Mouse (Mus musculus): ENCODE data around the gene Ncmap. TPM values are rescaled to one million over a fixed set of nuclear protein-coding genes. Genes with fewer than 3 reads are reported as not detected.

Ncmap gene
- polyA plus RNA-seq, 1 experiment, result 0.96 TPM

DNA sequence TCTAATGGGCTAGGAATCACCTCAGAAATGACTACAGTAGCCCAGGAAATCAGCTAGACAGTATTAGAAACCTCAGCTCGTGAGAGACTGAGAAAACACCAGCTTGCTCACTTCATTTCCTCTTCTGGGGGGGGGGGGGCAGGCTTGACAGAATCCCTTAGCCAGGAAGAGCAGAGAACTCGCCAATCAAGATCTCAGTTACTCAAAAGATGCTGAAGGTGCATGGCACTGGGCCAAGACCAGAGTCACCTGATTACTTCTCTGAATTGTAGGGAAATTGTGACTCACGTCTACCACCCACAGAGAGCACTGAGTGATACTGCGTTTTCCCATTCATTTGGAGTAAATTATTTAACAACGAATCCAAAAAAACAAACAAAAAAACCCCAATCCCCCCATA is 8.2 kb upstream of the Ncmap start:
- Histone ChIP-seq H3K4me1 (ENCODE audit: control insufficient read depth, insufficient read depth, low read length) (no peaks in the 10 kb centered on the region), H3K4me3 (ENCODE audit: insufficient read depth, low read length) (no peak overlapping the region), H3K27ac (ENCODE audit: insufficient read depth, low read length) (no peak overlapping the region)
- no peak for TF ChIP-seq POLR2A (IDR thresholded peaks at IDR 0.05; ENCODE audit: extremely low read depth, insufficient read depth, low read length)
- no peak for TF ChIP-seq CTCF (IDR thresholded peaks at IDR 0.05; ENCODE audit: extremely low read depth, insufficient read depth, low read length)

DNA sequence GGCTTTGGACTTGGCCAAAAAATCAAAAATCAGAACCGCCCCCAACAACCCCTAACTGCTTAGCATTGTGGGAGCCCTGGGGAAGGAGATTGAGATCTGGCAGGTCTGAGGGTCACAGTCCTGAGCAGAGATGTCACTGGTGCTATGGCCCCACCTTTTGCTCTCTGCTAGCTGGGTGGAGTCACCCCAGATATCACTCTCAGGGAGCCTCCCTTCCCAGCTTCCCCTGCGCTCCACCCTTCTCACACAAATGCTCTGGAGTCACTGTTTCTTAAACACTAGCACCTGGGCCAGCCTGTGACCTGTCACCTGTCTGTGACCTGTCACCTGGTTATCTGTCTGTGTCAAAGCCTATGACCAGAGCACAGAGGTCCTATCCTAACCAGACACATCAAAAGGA is 6.9 kb upstream of the Ncmap start:
- H3K27ac ChIP-seq (ENCODE audit: insufficient read depth, low read length), result no peak overlapping the region
- H3K4me3 ChIP-seq (ENCODE audit: insufficient read depth, low read length), result no peak overlapping the region
- H3K4me1 ChIP-seq (ENCODE audit: control insufficient read depth, insufficient read depth, low read length), result no peaks in the 10 kb centered on the region
- no peak for TF ChIP-seq CTCF (IDR thresholded peaks at IDR 0.05; ENCODE audit: extremely low read depth, insufficient read depth, low read length)
- TF ChIP-seq POLR2A (IDR thresholded peaks at IDR 0.05; ENCODE audit: extremely low read depth, insufficient read depth, low read length), result no peak

DNA sequence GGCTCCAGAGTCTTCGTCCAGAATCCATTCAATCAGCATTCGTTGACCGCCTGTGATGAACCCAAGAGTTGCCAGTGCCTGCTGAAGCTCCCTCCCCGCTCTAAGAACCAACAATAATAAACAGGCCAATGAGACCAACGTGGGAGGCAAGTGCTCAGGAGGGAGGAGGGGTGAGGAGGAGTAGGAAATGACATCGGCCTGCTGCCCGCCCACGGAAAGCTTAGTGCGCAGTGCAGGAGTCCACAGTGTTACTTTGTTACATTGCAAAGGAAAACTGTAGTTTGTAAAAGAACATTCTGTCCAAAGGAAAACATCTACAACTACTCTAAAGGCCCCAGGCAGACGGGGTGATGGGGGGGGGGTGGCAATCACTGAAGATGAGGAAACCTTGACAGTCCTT is 6.0 kb upstream of the Ncmap start:
- no peaks in the 10 kb centered on the region for H3K4me1 ChIP-seq (ENCODE audit: control insufficient read depth, insufficient read depth, low read length)
- TF ChIP-seq CTCF (IDR thresholded peaks at IDR 0.05; ENCODE audit: extremely low read depth, insufficient read depth, low read length), result no peak
- H3K27ac ChIP-seq (ENCODE audit: insufficient read depth, low read length), result no peak overlapping the region
- H3K4me3 ChIP-seq (ENCODE audit: insufficient read depth, low read length), result no peak overlapping the region

DNA sequence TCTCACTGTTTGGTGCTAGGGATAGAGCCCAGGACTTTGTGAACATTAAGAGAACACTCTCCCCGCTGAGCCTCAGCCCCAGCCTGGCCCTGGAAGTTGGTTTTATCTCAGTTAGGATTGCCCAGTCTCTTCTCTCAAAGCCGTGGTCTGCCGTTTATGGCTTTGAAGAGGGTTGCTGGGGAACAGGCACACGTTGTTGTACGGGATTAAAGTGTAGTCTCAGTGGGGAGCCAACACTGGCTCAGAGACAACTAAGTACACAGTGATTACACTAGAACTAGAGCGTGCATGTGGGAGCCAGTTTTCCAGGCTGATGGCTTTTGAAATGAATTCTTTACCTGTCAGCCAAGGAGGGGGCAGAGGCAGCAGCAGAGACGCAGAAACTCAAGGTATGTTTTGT is 3.9 kb upstream of the Ncmap start:
- no peak for TF ChIP-seq CTCF (IDR thresholded peaks at IDR 0.05; ENCODE audit: extremely low read depth, insufficient read depth, low read length)
- no peak for TF ChIP-seq POLR2A (IDR thresholded peaks at IDR 0.05; ENCODE audit: extremely low read depth, insufficient read depth, low read length)
- no peak overlapping the region for H3K4me3 ChIP-seq (ENCODE audit: insufficient read depth, low read length)
- H3K27ac ChIP-seq (ENCODE audit: insufficient read depth, low read length), result no peak overlapping the region
- no peaks in the 10 kb centered on the region for H3K4me1 ChIP-seq (ENCODE audit: control insufficient read depth, insufficient read depth, low read length)

DNA sequence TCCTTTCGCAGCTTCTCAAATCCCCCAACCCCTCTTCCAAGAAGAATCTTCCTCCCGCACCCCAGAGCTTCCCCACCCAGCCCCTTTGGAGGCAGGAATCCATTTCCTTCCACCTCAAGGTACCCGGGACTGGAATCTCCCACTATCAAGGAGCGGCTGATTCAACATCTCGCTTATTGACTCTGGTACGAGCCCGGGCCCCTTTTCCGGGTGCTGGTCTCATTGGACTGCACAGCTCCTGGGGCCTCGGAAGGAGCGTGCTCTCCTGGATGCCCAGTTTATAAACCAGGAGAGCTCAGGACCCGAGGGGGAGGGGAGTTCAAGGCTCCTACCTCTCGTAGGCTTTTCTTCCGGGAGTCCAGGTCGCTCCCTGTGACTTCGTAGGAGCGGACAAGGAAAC is 476 bp downstream of the Ncmap start:
- TF ChIP-seq POLR2A (IDR thresholded peaks at IDR 0.05; ENCODE audit: extremely low read depth, insufficient read depth, low read length), result no peak
- TF ChIP-seq CTCF (IDR thresholded peaks at IDR 0.05; ENCODE audit: extremely low read depth, insufficient read depth, low read length), result no peak
- Histone ChIP-seq H3K27ac (ENCODE audit: insufficient read depth, low read length) (no peak overlapping the region), H3K4me3 (ENCODE audit: insufficient read depth, low read length) (no peak overlapping the region), H3K4me1 (ENCODE audit: control insufficient read depth, insufficient read depth, low read length) (no peaks in the 10 kb centered on the region)

DNA sequence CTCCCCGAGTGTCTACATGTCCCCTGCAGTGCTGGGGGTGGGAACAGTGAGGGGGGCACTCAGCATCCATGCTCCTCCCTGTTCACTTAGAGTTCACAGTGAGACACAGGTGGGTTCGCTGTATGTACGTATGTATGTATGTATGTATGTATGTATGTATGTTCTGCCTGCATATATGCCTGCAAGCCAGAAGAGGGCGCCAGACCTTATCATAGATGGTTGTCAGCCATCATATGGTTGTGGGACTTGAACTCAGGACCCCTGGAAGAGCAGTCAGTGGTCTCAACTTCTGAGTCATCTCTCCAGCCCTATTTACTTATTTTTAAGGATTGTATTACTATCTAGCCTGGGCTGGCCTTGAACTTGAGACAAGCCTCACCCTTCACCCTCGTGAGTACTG is 1.7 kb downstream of the Ncmap start:
- TF ChIP-seq POLR2A (IDR thresholded peaks at IDR 0.05; ENCODE audit: extremely low read depth, insufficient read depth, low read length), result no peak
- TF ChIP-seq CTCF (IDR thresholded peaks at IDR 0.05; ENCODE audit: extremely low read depth, insufficient read depth, low read length), result no peak
- no peak overlapping the region for H3K27ac ChIP-seq (ENCODE audit: insufficient read depth, low read length)
- H3K4me3 ChIP-seq (ENCODE audit: insufficient read depth, low read length), result no peak overlapping the region
- H3K4me1 ChIP-seq (ENCODE audit: control insufficient read depth, insufficient read depth, low read length), result no peaks in the 10 kb centered on the region

DNA sequence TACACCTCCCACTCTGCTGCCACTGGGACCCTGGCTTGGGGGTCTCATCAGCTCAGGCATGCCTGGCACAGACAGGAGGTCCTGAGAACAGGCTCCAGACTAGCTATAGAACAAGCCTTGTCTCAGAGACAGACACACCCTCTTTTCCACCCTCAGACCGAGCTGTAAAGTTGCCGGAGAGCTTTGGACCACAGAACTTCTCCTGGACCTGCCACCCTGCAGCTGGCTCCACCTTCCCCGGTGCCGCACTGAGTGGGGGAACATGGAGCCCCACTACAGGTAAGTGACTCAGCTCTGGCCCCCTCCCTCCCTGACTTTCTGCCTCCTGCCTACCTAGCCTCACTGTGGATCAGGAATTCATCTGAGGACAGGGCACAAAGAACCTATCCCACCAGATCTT is 2.7 kb downstream of the Ncmap start:
- TF ChIP-seq CTCF (IDR thresholded peaks at IDR 0.05; ENCODE audit: extremely low read depth, insufficient read depth, low read length), result no peak
- no peak for TF ChIP-seq POLR2A (IDR thresholded peaks at IDR 0.05; ENCODE audit: extremely low read depth, insufficient read depth, low read length)
- no peaks in the 10 kb centered on the region for H3K4me1 ChIP-seq (ENCODE audit: control insufficient read depth, insufficient read depth, low read length)

DNA sequence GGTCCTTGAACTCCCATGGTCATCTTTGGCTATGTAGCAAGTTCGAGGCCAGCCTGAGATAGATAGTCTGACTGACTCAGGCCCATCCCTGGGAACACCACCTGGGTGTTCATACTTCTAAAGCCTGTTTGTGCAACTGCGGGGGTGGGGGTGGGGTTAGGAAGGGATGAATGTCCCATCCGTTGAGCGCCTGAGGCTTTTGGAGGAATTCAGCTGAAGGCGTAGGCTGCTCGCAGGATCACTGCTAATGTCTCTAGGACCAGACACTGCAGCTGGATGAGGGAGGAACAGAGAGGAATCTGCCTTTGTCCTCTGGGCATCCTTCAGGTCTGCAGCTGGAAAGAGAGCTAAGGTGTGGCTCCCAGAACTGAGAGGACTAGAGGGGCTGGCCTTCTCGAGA is 3.4 kb downstream of the Ncmap start:
- no peak for TF ChIP-seq CTCF (IDR thresholded peaks at IDR 0.05; ENCODE audit: extremely low read depth, insufficient read depth, low read length)
- Histone ChIP-seq H3K4me3 (ENCODE audit: insufficient read depth, low read length) (no peak overlapping the region), H3K27ac (ENCODE audit: insufficient read depth, low read length) (no peak overlapping the region), H3K4me1 (ENCODE audit: control insufficient read depth, insufficient read depth, low read length) (no peaks in the 10 kb centered on the region)

More for the DNA sequence above, 2.7 kb downstream of the Ncmap start:
- Histone ChIP-seq H3K27ac (ENCODE audit: insufficient read depth, low read length) (no peak overlapping the region), H3K4me3 (ENCODE audit: insufficient read depth, low read length) (no peak overlapping the region)

DNA sequence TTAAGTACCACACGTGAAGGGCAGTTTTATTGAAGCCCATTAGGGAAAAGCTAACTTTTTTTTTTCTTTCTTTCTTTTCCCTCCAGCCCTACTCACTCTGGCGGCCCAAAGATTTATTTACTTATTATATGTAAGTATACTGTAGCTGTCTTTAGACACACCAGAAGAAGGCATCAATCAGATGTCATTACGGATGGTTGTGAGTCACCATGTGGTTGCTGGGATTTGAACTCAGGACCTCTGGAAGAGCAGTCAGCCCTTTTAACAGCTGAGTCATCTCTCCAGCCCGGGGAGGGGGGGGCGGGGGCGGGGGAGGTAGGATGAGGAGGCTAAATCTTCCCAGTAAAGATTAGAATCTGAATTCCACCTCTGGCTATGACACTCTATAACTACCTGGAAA is 4.6 kb downstream of the Ncmap start:
- Histone ChIP-seq H3K4me1 (ENCODE audit: control insufficient read depth, insufficient read depth, low read length) (no peaks in the 10 kb centered on the region), H3K27ac (ENCODE audit: insufficient read depth, low read length) (no peak overlapping the region), H3K4me3 (ENCODE audit: insufficient read depth, low read length) (no peak overlapping the region)
- TF ChIP-seq POLR2A (IDR thresholded peaks at IDR 0.05; ENCODE audit: extremely low read depth, insufficient read depth, low read length), result no peak

DNA sequence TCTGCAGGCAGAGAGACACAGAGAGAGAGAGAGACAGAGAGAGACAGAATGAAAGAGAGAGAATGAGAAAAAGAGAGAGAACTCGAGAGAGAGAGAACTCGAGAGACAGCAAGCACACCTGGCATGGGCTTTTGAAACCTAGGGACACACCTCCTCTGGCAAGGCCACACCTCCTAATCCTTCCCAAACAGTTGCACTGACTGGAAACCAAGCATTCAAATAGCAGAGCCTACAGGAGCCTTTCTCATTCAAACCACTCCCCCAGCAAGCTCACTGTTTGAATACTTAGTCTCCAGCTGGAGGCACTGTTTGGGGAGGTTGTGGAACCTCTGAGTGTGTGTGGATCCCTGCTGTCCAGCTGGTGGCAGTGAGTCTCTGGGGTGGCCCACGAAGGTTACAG is 5.2 kb downstream of the Ncmap start:
- no peak overlapping the region for H3K4me3 ChIP-seq (ENCODE audit: insufficient read depth, low read length)
- TF ChIP-seq CTCF (IDR thresholded peaks at IDR 0.05; ENCODE audit: extremely low read depth, insufficient read depth, low read length) (no peak), POLR2A (IDR thresholded peaks at IDR 0.05; ENCODE audit: extremely low read depth, insufficient read depth, low read length) (no peak)
- H3K27ac ChIP-seq (ENCODE audit: insufficient read depth, low read length), result no peak overlapping the region
- no peaks in the 10 kb centered on the region for H3K4me1 ChIP-seq (ENCODE audit: control insufficient read depth, insufficient read depth, low read length)

DNA sequence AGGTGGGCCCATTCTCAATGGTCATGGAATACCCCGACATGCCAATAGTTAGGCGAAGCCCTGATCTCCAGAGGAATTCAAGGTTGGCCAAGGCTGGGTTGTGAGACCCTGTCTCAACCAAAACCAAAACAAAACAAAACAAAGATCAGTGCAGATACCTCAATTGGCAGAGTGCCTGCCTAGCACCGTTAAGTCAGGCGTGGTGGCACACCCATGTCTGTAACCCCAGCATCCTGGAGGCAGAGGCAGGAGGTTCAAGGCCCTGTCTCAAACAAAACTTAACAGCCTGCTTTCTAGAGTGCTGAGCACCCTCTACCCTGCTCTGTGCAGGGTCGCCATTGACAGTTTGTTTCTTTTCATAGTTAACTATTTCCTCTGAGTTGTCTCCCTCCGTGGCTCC is 7.0 kb downstream of the Ncmap start:
- no peak for TF ChIP-seq CTCF (IDR thresholded peaks at IDR 0.05; ENCODE audit: extremely low read depth, insufficient read depth, low read length)
- no peak for TF ChIP-seq POLR2A (IDR thresholded peaks at IDR 0.05; ENCODE audit: extremely low read depth, insufficient read depth, low read length)
- no peaks in the 10 kb centered on the region for H3K4me1 ChIP-seq (ENCODE audit: control insufficient read depth, insufficient read depth, low read length)
- no peak overlapping the region for H3K4me3 ChIP-seq (ENCODE audit: insufficient read depth, low read length)
- no peak overlapping the region for H3K27ac ChIP-seq (ENCODE audit: insufficient read depth, low read length)

Measured in cortical plate, adult 2 months (tissue).